In the genomic region with DNA sequence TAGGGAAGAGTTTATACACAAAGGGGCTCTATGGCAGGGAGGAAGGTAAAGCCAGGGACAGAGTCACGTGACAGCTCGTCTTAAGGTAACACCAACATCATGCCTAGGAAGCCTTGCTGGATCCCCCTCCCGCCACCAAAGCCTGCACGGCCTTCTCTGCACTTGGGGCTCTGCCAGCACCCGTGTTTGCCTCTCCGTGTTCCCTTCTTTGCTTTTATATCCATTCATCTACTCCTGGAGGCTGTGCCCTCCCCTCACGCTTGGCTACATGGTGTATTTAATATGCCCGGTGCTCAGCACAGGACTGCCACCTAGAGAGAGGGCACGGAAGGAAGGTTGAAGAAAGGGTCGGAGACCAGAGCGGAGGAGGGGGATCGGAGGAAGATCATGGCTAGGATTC, we compare ENCODE assay signal across 20 mouse cellular contexts. TPM values are rescaled to one million over a fixed set of nuclear protein-coding genes. Genes with fewer than 3 reads are reported as not detected.
DNase-seq lines count a peak whose midpoint lies in the region; ATAC-seq and TF ChIP-seq lines count a peak whose summit lies in the region.
"Had no signal": no experiment of that assay in that cellular context is flagged by ENCODE, and none has a peak within 500 bp of the region (broad histone marks: within the 10 kb centered on the region; RNA-seq: fewer than 3 reads in every experiment).

No protein-coding gene starts in this region.

- no peaks in the 10 kb centered on the region for H3K4me1 ChIP-seq in forebrain, postnatal 0 days (ENCODE audit: insufficient read depth)
- H3K4me1 ChIP-seq in forebrain, embryonic 10.5 days = peaks cover 34% of the 10 kb centered on the region
- no peaks in the 10 kb centered on the region for H3K4me1 ChIP-seq in intestine, postnatal 0 days (replicated peaks; ENCODE audit: control insufficient read depth, insufficient read depth, low read length)
- H3K4me1 ChIP-seq in intestine, embryonic 15.5 days (replicated peaks) = no peaks in the 10 kb centered on the region
- H3K4me1 ChIP-seq in cortical plate, adult 2 months (ENCODE audit: control insufficient read depth, insufficient read depth, low read length) = no peaks in the 10 kb centered on the region

- TF ChIP-seq CTCF in forebrain, postnatal 0 days (IDR thresholded peaks at IDR 0.05; ENCODE audit: low read depth) = 0 out of 2 replicates have a peak, but pooled peaks have one; percentile 6
- peak; percentile 17; the same call in 1 of the 2 replicates for TF ChIP-seq CTCF in intestine, postnatal 0 days (IDR thresholded peaks at IDR 0.05; ENCODE audit: low read depth)
- peak; percentile 29; the same call in 1 of the 2 replicates for TF ChIP-seq CTCF in cortical plate, adult 2 months (IDR thresholded peaks at IDR 0.05; ENCODE audit: extremely low read depth, insufficient read depth, low read length)

- H3K27me3 ChIP-seq in forebrain, postnatal 0 days (ENCODE audit: insufficient read depth, low read length) = no peaks in the 10 kb centered on the region
- peaks cover 21% of the 10 kb centered on the region for H3K27me3 ChIP-seq in forebrain, embryonic 10.5 days (ENCODE audit: poor library complexity, severe bottlenecking)
- H3K27me3 ChIP-seq in intestine, postnatal 0 days (replicated peaks; ENCODE audit: control insufficient read depth, insufficient read depth, low read length) = no peaks in the 10 kb centered on the region
- H3K27me3 ChIP-seq in intestine, embryonic 15.5 days (replicated peaks) = no peaks in the 10 kb centered on the region
- H3K27me3 ChIP-seq: embryonic facial prominence, embryonic 13.5 days; hindbrain, embryonic 15.5 days had no signal

- H3K4me3 ChIP-seq in forebrain, postnatal 0 days (ENCODE audit: low read depth, low read length) = no peak overlapping the region
- no peak overlapping the region for H3K4me3 ChIP-seq in forebrain, embryonic 10.5 days
- H3K4me3 ChIP-seq in intestine, postnatal 0 days (ENCODE audit: low read depth, low read length) = no peak overlapping the region
- H3K4me3 ChIP-seq in intestine, embryonic 15.5 days (replicated peaks) = no peak overlapping the region
- H3K4me3 ChIP-seq in cortical plate, adult 2 months (ENCODE audit: insufficient read depth, low read length) = no peak overlapping the region
- H3K4me3 ChIP-seq: embryonic facial prominence, embryonic 13.5 days; heart, embryonic 10.5 days; hindbrain, embryonic 15.5 days had no signal

- no peaks in the 10 kb centered on the region for H3K36me3 ChIP-seq in forebrain, postnatal 0 days (ENCODE audit: insufficient read depth)
- H3K36me3 ChIP-seq in forebrain, embryonic 10.5 days (replicated peaks) = no peaks in the 10 kb centered on the region
- H3K36me3 ChIP-seq in intestine, postnatal 0 days (ENCODE audit: control insufficient read depth, insufficient read depth) = no peaks in the 10 kb centered on the region
- H3K36me3 ChIP-seq in intestine, embryonic 15.5 days = no peaks in the 10 kb centered on the region
- H3K36me3 ChIP-seq: embryonic facial prominence, embryonic 13.5 days; heart, embryonic 10.5 days; hindbrain, embryonic 15.5 days had no signal

- WGBS in forebrain, postnatal 0 days = 46% methylated on average over 12 of the region's 12 CpGs
- 85% methylated on average over 12 of the region's 12 CpGs for WGBS in forebrain, embryonic 10.5 days
- WGBS in intestine, postnatal 0 days = 71% methylated on average over 12 of the region's 12 CpGs
- whole genome bisulfite sequencing in intestine, embryonic 15.5 days = 62% methylated on average over 12 of the region's 12 CpGs

- no peaks in the 10 kb centered on the region for H3K9me3 ChIP-seq in forebrain, postnatal 0 days (ENCODE audit: low read length)
- H3K9me3 ChIP-seq in forebrain, embryonic 10.5 days = no peaks in the 10 kb centered on the region
- H3K9me3 ChIP-seq in intestine, postnatal 0 days (ENCODE audit: control insufficient read depth) = no peaks in the 10 kb centered on the region
- no peaks in the 10 kb centered on the region for H3K9me3 ChIP-seq in intestine, embryonic 15.5 days
- H3K9me3 ChIP-seq: embryonic facial prominence, embryonic 13.5 days; heart, embryonic 10.5 days; hindbrain, embryonic 15.5 days had no signal

- no peak for DNase-seq in forebrain, postnatal 0 days
- no peak for DNase-seq in forebrain, embryonic 10.5 days (ENCODE audit: extremely low spot score, low spot score)
- peak; percentile 10 for DNase-seq in CD4-positive helper T cell, adult 2 months (ENCODE audit: low read depth, low spot score)
- no peak for DNase-seq in embryo, embryonic 10.5 days (ENCODE audit: low spot score)
- DNase-seq: adrenal gland, adult 2 months; adrenal gland, postnatal 25 days; cerebellum, adult 2 months; gastrocnemius, postnatal 36 days; heart, adult 11 months; heart, postnatal 10 days; heart, postnatal 4 days; kidney, adult 18-20 months had no signal

- H3K9ac ChIP-seq in forebrain, postnatal 0 days = no peak overlapping the region
- H3K9ac ChIP-seq in intestine, postnatal 0 days (ENCODE audit: low read depth, low read length) = no peak overlapping the region
- H3K9ac ChIP-seq in intestine, embryonic 15.5 days = no peak overlapping the region
- H3K9ac ChIP-seq: embryonic facial prominence, embryonic 13.5 days; hindbrain, embryonic 15.5 days had no signal

- no peak overlapping the region for H3K27ac ChIP-seq in forebrain, postnatal 0 days (ENCODE audit: low read depth, low read length)
- no peak overlapping the region for H3K27ac ChIP-seq in forebrain, embryonic 10.5 days
- H3K27ac ChIP-seq in intestine, postnatal 0 days (ENCODE audit: low read depth, low read length) = no peak overlapping the region
- no peak overlapping the region for H3K27ac ChIP-seq in intestine, embryonic 15.5 days
- no peak overlapping the region for H3K27ac ChIP-seq in cortical plate, adult 2 months (ENCODE audit: insufficient read depth, low read length)
- H3K27ac ChIP-seq: embryonic facial prominence, embryonic 13.5 days; heart, embryonic 10.5 days had no signal

- no peak overlapping the region for H3K4me2 ChIP-seq in forebrain, postnatal 0 days (ENCODE audit: low read depth)
- H3K4me2 ChIP-seq in intestine, postnatal 0 days (replicated peaks; ENCODE audit: low read depth) = no peak overlapping the region
- H3K4me2 ChIP-seq in intestine, embryonic 15.5 days (replicated peaks) = no peak overlapping the region
- H3K4me2 ChIP-seq: embryonic facial prominence, embryonic 13.5 days; hindbrain, embryonic 15.5 days had no signal

- ATAC-seq in forebrain, postnatal 0 days = no peak
- ATAC-seq in intestine, postnatal 0 days = no peak
- no peak for ATAC-seq in intestine, embryonic 15.5 days
- ATAC-seq: forebrain, embryonic 16.5 days; inflammation-experienced regulatory T-cells, adult 6 months had no signal

- TF ChIP-seq POLR2A in cortical plate, adult 2 months (IDR thresholded peaks at IDR 0.05; ENCODE audit: extremely low read depth, insufficient read depth, low read length) = no peak

RNA-seq across cellular contexts. Expression of a gene that starts 47.8 kb away (rescaled TPM):
- total RNA-seq in forebrain, postnatal 0 days (2014; rRNA removed) = 14.1 and 18.5 TPM in 2 replicates
- polyA plus RNA-seq in forebrain, postnatal 0 days (2015; fragmentation: Nextera tagmentation; extraction: Ambion mirVana) = 0.79 and 1.9 TPM in 2 replicates
- polyA plus RNA-seq in forebrain, embryonic 10.5 days (2016; fragmentation: Nextera tagmentation; extraction: Ambion mirVana) = 0.87 and 1.5 TPM in 2 replicates
- 0.61 and 0.66 TPM in 2 replicates for polyA plus RNA-seq in intestine, postnatal 0 days (2015; fragmentation: Nextera tagmentation; extraction: Ambion mirVana)
- polyA plus RNA-seq in intestine, embryonic 15.5 days (2015; fragmentation: Nextera tagmentation; extraction: Ambion mirVana) = 2.1 and 2.2 TPM in 2 replicates
- polyA plus RNA-seq in cortical plate, adult 2 months (2012; rRNA removed) = 6.5 and 7.4 TPM in 2 replicates
